Mouse (Mus musculus) ES-E14 (cell line): ENCODE data around the gene Igf2bp3.

ENCODE experiments used
- CHD2 ChIP-seq: IDR thresholded peaks from 2 replicates; pipeline ENCODE4 v1.6.1; 2014; ENCODE audit warnings: mild to moderate bottlenecking, low read depth, low read length, inconsistent platforms
- HCFC1 ChIP-seq: IDR thresholded peaks from 2 replicates; pipeline ENCODE4 v1.6.1; 2012; ENCODE audit warnings: low read length, inconsistent platforms, borderline replicate concordance; ENCODE audit not compliant: insufficient read depth
- MAFK ChIP-seq: IDR thresholded peaks from 2 replicates; pipeline ENCODE4 v1.6.1; 2014; ENCODE audit warnings: mild to moderate bottlenecking, low read depth, low read length, inconsistent platforms; ENCODE audit not compliant: insufficient read depth
- ZC3H11A ChIP-seq: IDR thresholded peaks from 2 replicates; pipeline ENCODE4 v1.6.1; 2012; ENCODE audit warnings: low read depth, mild to moderate bottlenecking, inconsistent platforms, low read length, borderline replicate concordance
- ZNF384 ChIP-seq: IDR thresholded peaks from 2 replicates; pipeline ENCODE4 v1.6.1; 2012; ENCODE audit warnings: low read depth, low read length, inconsistent platforms

DNA sequence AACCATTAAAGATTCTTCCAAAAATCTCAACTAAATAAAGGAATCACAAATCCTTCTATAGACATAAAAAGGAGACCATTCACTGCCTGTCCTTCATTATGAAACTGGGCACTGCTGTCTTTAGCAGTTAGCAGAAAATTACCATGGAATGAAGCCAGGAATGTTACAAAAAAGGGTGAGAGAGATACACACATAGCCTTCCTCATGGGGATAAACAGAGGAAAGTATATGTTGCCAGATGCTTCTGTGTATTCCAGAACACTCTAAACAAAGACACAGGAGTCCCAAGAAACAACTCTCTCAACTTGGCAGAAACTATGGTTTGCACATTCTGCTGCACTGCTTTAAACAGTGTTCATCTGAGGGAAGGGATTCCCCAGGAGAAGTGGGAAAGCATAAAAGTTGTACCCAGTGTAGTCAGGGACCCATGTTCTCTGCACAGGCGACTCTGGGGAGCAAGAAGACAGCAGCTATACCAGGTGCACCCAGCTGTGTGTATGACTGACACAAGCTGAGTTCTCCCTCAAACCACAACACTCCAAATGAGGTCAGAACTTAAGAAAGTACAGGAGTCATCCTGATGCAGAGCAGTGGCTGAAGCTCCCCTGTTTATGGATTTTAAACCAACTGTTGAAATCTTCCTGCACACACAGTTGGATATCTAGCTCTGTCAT is 95.2 kb downstream of the Igf2bp3 start:
- TF ChIP-seq MAFK (no peak), ZNF384 (no peak), CHD2 (no peak), ZC3H11A (no peak), HCFC1 (no peak)
